Mouse (Mus musculus) neural tube, embryonic 12.5 days (tissue): Measurements from ENCODE around the gene Sema7a. TPM values are rescaled to one million over a fixed set of nuclear protein-coding genes. Genes with fewer than 3 reads are reported as not detected.

Experiments used
- ATAC-seq: fragments of 200-750 bp; cut with Nextera tagmentation; 2 replicates; pipeline ENCODE4 v1.8.0; 2017; ENCODE audit warnings: low read depth, mild to moderate bottlenecking, moderate TSS enrichment, moderate library complexity; ENCODE audit not compliant: low FRiP score
- H3K27ac ChIP-seq: fragments of 300-500 bp; sonication (generic); 2 replicates; pipeline ENCODE4 v1.5.1; 2016
- H3K27me3 ChIP-seq: fragments of 300-500 bp; sonication (generic); replicated peaks from 2 replicates; pipeline ENCODE4 v1.6.1; 2016; ENCODE audit warnings: mild to moderate bottlenecking
- H3K36me3 ChIP-seq: fragments of 300-500 bp; sonication (generic); 2 replicates; pipeline ENCODE4 v1.6.1; 2016; ENCODE audit warnings: mild to moderate bottlenecking
- H3K4me1 ChIP-seq: fragments of 300-500 bp; sonication (generic); 2 replicates; pipeline ENCODE4 v1.6.1; 2016
- H3K4me2 ChIP-seq: fragments of 300-500 bp; sonication (generic); replicated peaks from 2 replicates; pipeline ENCODE4 v1.6.1; 2016; ENCODE audit warnings: mild to moderate bottlenecking
- H3K4me3 ChIP-seq: fragments of 300-500 bp; sonication (generic); 2 replicates; pipeline ENCODE4 v1.5.1; 2016
- H3K9ac ChIP-seq: fragments of 300-500 bp; sonication (generic); 2 replicates; pipeline ENCODE4 v1.6.1; 2016; ENCODE audit warnings: mild to moderate bottlenecking
- H3K9me3 ChIP-seq: fragments of 300-500 bp; sonication (generic); 2 replicates; pipeline ENCODE4 v1.6.1; 2016; ENCODE audit warnings: mild to moderate bottlenecking
- WGBS: fragments of 180-500 bp; shearing (Covaris S2); methylation state at CpG from one replicate; pipeline ENCODE4 v1.1.7; 2016; 5-methylcytosine and 5-hydroxymethylcytosine counted together
- polyA plus RNA-seq: library from polyadenylated mRNA; unstranded; fragments of >200 nt; fragmentation: Nextera tagmentation; extraction: Ambion mirVana; gene quantifications from 2 replicates; pipeline ENCODE4 v1.2.1, GENCODE M21; 2016

The Sema7a gene
- polyA plus RNA-seq = 0.85 and 1.3 TPM in 2 replicates

- Histone ChIP-seq H3K9ac (peak within 1 kb of the TSS; percentile 89), H3K4me2 (peak within 1 kb of the TSS; percentile 94), H3K27me3 (peaks cover 31% of the 10 kb centered on the region), H3K36me3 (no peaks in the 10 kb centered on the region), H3K9me3 (no peaks in the 10 kb centered on the region), H3K27ac (peak within 1 kb of the TSS; percentile 81), H3K4me1 (peaks cover 31% of the 10 kb centered on the region), H3K4me3 (peak within 1 kb of the TSS; percentile 82)
- 2% methylated on average over 60 of the region's 60 CpGs for WGBS
- peak; percentile 83 for ATAC-seq
Measured at GRCm38 (mm10) chr9:57939431-57940348, at the start of gene Sema7a. Sema7a (plus strand) TSS chr9:57940112.

GRCm38 (mm10) chr9:57900478-57900877 lies 39.4 kb upstream of the Sema7a start:
- peaks cover 16% of the 10 kb centered on the region for H3K4me1 ChIP-seq
- H3K9me3 ChIP-seq = no peaks in the 10 kb centered on the region
- no peak for ATAC-seq
- H3K27ac ChIP-seq = no peak overlapping the region
- no peak overlapping the region for H3K9ac ChIP-seq
- 50% methylated on average over 10 of the region's 10 CpGs for WGBS
- no peak overlapping the region for H3K4me2 ChIP-seq
- no peak overlapping the region for H3K4me3 ChIP-seq
- no peaks in the 10 kb centered on the region for H3K36me3 ChIP-seq
- H3K27me3 ChIP-seq = no peaks in the 10 kb centered on the region

- Histone ChIP-seq H3K4me1 (peaks cover 16% of the 10 kb centered on the region), H3K4me3 (no peak overlapping the region), H3K9me3 (no peaks in the 10 kb centered on the region), H3K9ac (0 out of 2 replicates have a peak overlapping the region, but pooled peaks have one; percentile 2), H3K27me3 (no peaks in the 10 kb centered on the region), H3K4me2 (peak overlapping the region; percentile 28), H3K27ac (peak overlapping the region; percentile 32; the same call in 1 of the 2 replicates), H3K36me3 (no peaks in the 10 kb centered on the region)
- no peak for ATAC-seq
- 29% methylated on average over 9 of the region's 9 CpGs for WGBS
Measured at GRCm38 (mm10) chr9:57901197-57901596, 38.7 kb upstream of the Sema7a start.

- Histone ChIP-seq H3K4me3 (no peak overlapping the region), H3K36me3 (no peaks in the 10 kb centered on the region), H3K27me3 (no peaks in the 10 kb centered on the region), H3K4me2 (peak overlapping the region; percentile 28; the same call in 1 of the 2 replicates), H3K27ac (peak overlapping the region; percentile 32; the same call in 1 of the 2 replicates), H3K9me3 (no peaks in the 10 kb centered on the region), H3K9ac (0 out of 2 replicates have a peak overlapping the region, but pooled peaks have one; percentile 2), H3K4me1 (peaks cover 16% of the 10 kb centered on the region)
- WGBS = 41% methylated on average over 3 of the region's 3 CpGs
- no peak for ATAC-seq
Measured at GRCm38 (mm10) chr9:57901601-57902000, 38.3 kb upstream of the Sema7a start.

- Histone ChIP-seq H3K4me1 (peaks cover 16% of the 10 kb centered on the region), H3K4me2 (no peak overlapping the region), H3K9me3 (no peaks in the 10 kb centered on the region), H3K27ac (no peak overlapping the region), H3K9ac (no peak overlapping the region), H3K36me3 (no peaks in the 10 kb centered on the region), H3K4me3 (no peak overlapping the region), H3K27me3 (no peaks in the 10 kb centered on the region)
- 56% methylated on average over 4 of the region's 4 CpGs for WGBS
- no peak for ATAC-seq
Measured at GRCm38 (mm10) chr9:57902132-57902531, 37.8 kb upstream of the Sema7a start.

GRCm38 (mm10) chr9:57903589-57904249 lies 36.2 kb upstream of the Sema7a start:
- Histone ChIP-seq H3K9ac (no peak overlapping the region), H3K4me3 (no peak overlapping the region), H3K27me3 (no peaks in the 10 kb centered on the region), H3K9me3 (no peaks in the 10 kb centered on the region), H3K36me3 (no peaks in the 10 kb centered on the region), H3K4me1 (peaks cover 16% of the 10 kb centered on the region), H3K4me2 (no peak overlapping the region), H3K27ac (no peak overlapping the region)
- WGBS = 71% methylated on average over 8 of the region's 8 CpGs
- ATAC-seq = no peak

- H3K36me3 ChIP-seq = no peaks in the 10 kb centered on the region
- no peak overlapping the region for H3K9ac ChIP-seq
- no peak overlapping the region for H3K4me3 ChIP-seq
- WGBS = 85% methylated on average over 5 of the region's 5 CpGs
- no peak overlapping the region for H3K27ac ChIP-seq
- no peak overlapping the region for H3K4me2 ChIP-seq
- ATAC-seq = no peak
- H3K4me1 ChIP-seq = peaks cover 16% of the 10 kb centered on the region
- no peaks in the 10 kb centered on the region for H3K9me3 ChIP-seq
- H3K27me3 ChIP-seq = no peaks in the 10 kb centered on the region
Measured at GRCm38 (mm10) chr9:57904250-57904644, 35.7 kb upstream of the Sema7a start.

- no peak overlapping the region for H3K4me3 ChIP-seq
- no peaks in the 10 kb centered on the region for H3K36me3 ChIP-seq
- no peak overlapping the region for H3K4me2 ChIP-seq
- no peak for ATAC-seq
- no peak overlapping the region for H3K27ac ChIP-seq
- H3K9ac ChIP-seq = no peak overlapping the region
- no peaks in the 10 kb centered on the region for H3K9me3 ChIP-seq
- 80% methylated on average over 6 of the region's 6 CpGs for WGBS
- H3K27me3 ChIP-seq = no peaks in the 10 kb centered on the region
- H3K4me1 ChIP-seq = peaks cover 13% of the 10 kb centered on the region; the same call in 1 of the 2 replicates
Measured at GRCm38 (mm10) chr9:57907206-57907605, 32.7 kb upstream of the Sema7a start.

GRCm38 (mm10) chr9:57910254-57911160 lies 29.4 kb upstream of the Sema7a start, which contains the start of gene Ubl7:
Ubl7 (plus strand) TSS chr9:57910979.
- H3K27ac ChIP-seq = peak within 1 kb of the TSS; percentile 23; the same call in 1 of the 2 replicates
- no peaks in the 10 kb centered on the region for H3K9me3 ChIP-seq
- H3K27me3 ChIP-seq = no peaks in the 10 kb centered on the region
- H3K9ac ChIP-seq = peak within 1 kb of the TSS; percentile 60
- WGBS = under 1% methylated on average over 47 of the region's 47 CpGs
- peak within 1 kb of the TSS; percentile 84 for H3K4me2 ChIP-seq
- H3K36me3 ChIP-seq = peaks cover 6% of the 10 kb centered on the region; the same call in 1 of the 2 replicates
- H3K4me1 ChIP-seq = peaks cover 12% of the 10 kb centered on the region; the same call in 1 of the 2 replicates
- peak; percentile 91 for ATAC-seq
- peak within 1 kb of the TSS; percentile 61 for H3K4me3 ChIP-seq

GRCm38 (mm10) chr9:57912571-57912970 lies 27.3 kb upstream of the Sema7a start:
- Histone ChIP-seq H3K27me3 (no peaks in the 10 kb centered on the region), H3K9ac (no peak overlapping the region), H3K27ac (no peak overlapping the region), H3K4me3 (no peak overlapping the region), H3K4me1 (peaks cover 12% of the 10 kb centered on the region; the same call in 1 of the 2 replicates), H3K4me2 (no peak overlapping the region), H3K36me3 (peaks cover 12% of the 10 kb centered on the region), H3K9me3 (no peaks in the 10 kb centered on the region)
- ATAC-seq = no peak
- WGBS = 89% methylated on average over 5 of the region's 5 CpGs

GRCm38 (mm10) chr9:57921491-57922060 lies 18.3 kb upstream of the Sema7a start:
- Histone ChIP-seq H3K4me2 (no peak overlapping the region), H3K4me3 (no peak overlapping the region), H3K4me1 (no peaks in the 10 kb centered on the region), H3K9me3 (no peaks in the 10 kb centered on the region), H3K36me3 (peaks cover 73% of the 10 kb centered on the region), H3K9ac (no peak overlapping the region), H3K27ac (no peak overlapping the region), H3K27me3 (no peaks in the 10 kb centered on the region)
- WGBS = 94% methylated on average over 9 of the region's 9 CpGs
- no peak for ATAC-seq
